Mouse (Mus musculus): ENCODE results near the gene Lhpp.

Lhpp gene

GRCm38 (mm10) chr7:132679117-132679516, 68.7 kb downstream of the Lhpp start:
- intact Hi-C loops (cut with DNase I), result no loop called here

GRCm38 (mm10) chr7:132679549-132679948, 69.1 kb downstream of the Lhpp start:
- intact Hi-C loops (cut with DNase I), result no loop called here

- intact Hi-C loops (cut with DNase I), result no loop called here
Measured at GRCm38 (mm10) chr7:132681296-132681695, 70.9 kb downstream of the Lhpp start.

- intact Hi-C loops (cut with DNase I), result no loop called here
Measured at GRCm38 (mm10) chr7:132681831-132682230, 71.4 kb downstream of the Lhpp start.

GRCm38 (mm10) chr7:132682336-132682735, 71.9 kb downstream of the Lhpp start:
- intact Hi-C loops (cut with DNase I), result no loop called here

- intact Hi-C loops (cut with DNase I), result no loop called here
Measured at GRCm38 (mm10) chr7:132682901-132683300, 72.5 kb downstream of the Lhpp start.

GRCm38 (mm10) chr7:132683923-132684322, 73.5 kb downstream of the Lhpp start:
- intact Hi-C loops (cut with DNase I), result no loop called here

GRCm38 (mm10) chr7:132686515-132686914, 76.1 kb downstream of the Lhpp start:
- intact Hi-C loops (cut with DNase I), result no loop called here

- intact Hi-C loops (cut with DNase I), result no loop called here
Measured at GRCm38 (mm10) chr7:132687897-132688296, 77.5 kb downstream of the Lhpp start.

GRCm38 (mm10) chr7:132688721-132689120, 78.3 kb downstream of the Lhpp start:
- intact Hi-C loops (cut with DNase I), result no loop called here

GRCm38 (mm10) chr7:132689722-132690121, 79.3 kb downstream of the Lhpp start:
- intact Hi-C loops (cut with DNase I), result no loop called here

- intact Hi-C loops (cut with DNase I), result no loop called here
Measured at GRCm38 (mm10) chr7:132690716-132691472, 80.5 kb downstream of the Lhpp start.

GRCm38 (mm10) chr7:132692719-132693118, 82.3 kb downstream of the Lhpp start:
- intact Hi-C loops (cut with DNase I), result no loop called here

- intact Hi-C loops (cut with DNase I), result no loop called here
Measured at GRCm38 (mm10) chr7:132693561-132693960, 83.1 kb downstream of the Lhpp start.

GRCm38 (mm10) chr7:132697258-132697796, 86.9 kb downstream of the Lhpp start:
- intact Hi-C loops (cut with DNase I), result no loop called here

GRCm38 (mm10) chr7:132698737-132699136, 88.3 kb downstream of the Lhpp start:
- intact Hi-C loops (cut with DNase I), result no loop called here

- intact Hi-C loops (cut with DNase I), result no loop called here
Measured at GRCm38 (mm10) chr7:132699165-132699564, 88.7 kb downstream of the Lhpp start.

- intact Hi-C loops (cut with DNase I), result no loop called here
Measured at GRCm38 (mm10) chr7:132699639-132700038, 89.2 kb downstream of the Lhpp start.

GRCm38 (mm10) chr7:132700107-132700506, 89.7 kb downstream of the Lhpp start:
- intact Hi-C loops (cut with DNase I), result no loop called here

- intact Hi-C loops (cut with DNase I), result no loop called here
Measured at GRCm38 (mm10) chr7:132701412-132701811, 91.0 kb downstream of the Lhpp start.

GRCm38 (mm10) chr7:132702024-132702423, 91.6 kb downstream of the Lhpp start:
- intact Hi-C loops (cut with DNase I), result no loop called here

- intact Hi-C loops (cut with DNase I), result no loop called here
Measured at GRCm38 (mm10) chr7:132702492-132703070, 92.1 kb downstream of the Lhpp start.
